Mouse (Mus musculus): Measurements from ENCODE around the gene Ppp4r3b. TPM values are rescaled to one million over a fixed set of nuclear protein-coding genes. Genes with fewer than 3 reads are reported as not detected.
A peak's percentile ranks its signal among the peaks of the same experiment; 100 is the strongest.

Gene Ppp4r3b
- 5.2 TPM in 1 of 2 replicates, not detected in the other for polyA plus RNA-seq (2012; ENCODE audit: insufficient read depth, low replicate concordance)

GRCm38 (mm10) chr11:29172563-29173124 is at the start of gene Ppp4r3b:
TSS of gene Ppp4r3b (plus strand) at chr11:29172890.
- H3K27me3 ChIP-seq (replicated peaks) = no peaks in the 10 kb centered on the region
- no peak for TF ChIP-seq FLI1 (IDR thresholded peaks at IDR 0.05; ENCODE audit: low read length)
- no peak for TF ChIP-seq GATA1 (IDR thresholded peaks at IDR 0.05; ENCODE audit: borderline replicate concordance, low read length)
- no peaks in the 10 kb centered on the region for H3K9me3 ChIP-seq
- H3K4me1 ChIP-seq = peaks cover 34% of the 10 kb centered on the region
- peak within 1 kb of the TSS; percentile 100 for H3K4me3 ChIP-seq (replicated peaks)
- H3K36me3 ChIP-seq (replicated peaks; ENCODE audit: low read length) = peaks cover 9% of the 10 kb centered on the region

GRCm38 (mm10) chr11:29129862-29130384 is 42.8 kb upstream of the Ppp4r3b start:
- H3K4me3 ChIP-seq (replicated peaks) = peak overlapping the region; percentile 95
- H3K27me3 ChIP-seq (replicated peaks) = no peaks in the 10 kb centered on the region
- no peak for TF ChIP-seq FLI1 (IDR thresholded peaks at IDR 0.05; ENCODE audit: low read length)
- TF ChIP-seq GATA1 (IDR thresholded peaks at IDR 0.05; ENCODE audit: borderline replicate concordance, low read length) = no peak
- peaks cover 6% of the 10 kb centered on the region; the same call in 1 of the 2 replicates for H3K4me1 ChIP-seq
- H3K36me3 ChIP-seq (replicated peaks; ENCODE audit: low read length) = peaks cover 19% of the 10 kb centered on the region
- H3K9me3 ChIP-seq = no peaks in the 10 kb centered on the region

- no peak for TF ChIP-seq GATA1 (IDR thresholded peaks at IDR 0.05; ENCODE audit: borderline replicate concordance, low read length)
- no peak for TF ChIP-seq FLI1 (IDR thresholded peaks at IDR 0.05; ENCODE audit: low read length)
- peak within 1 kb of the TSS; percentile 95 for H3K4me3 ChIP-seq (replicated peaks)
- no peaks in the 10 kb centered on the region for H3K27me3 ChIP-seq (replicated peaks)
- H3K36me3 ChIP-seq (replicated peaks; ENCODE audit: low read length) = peaks cover 27% of the 10 kb centered on the region
- H3K9me3 ChIP-seq = no peaks in the 10 kb centered on the region
- H3K4me1 ChIP-seq = peaks cover 6% of the 10 kb centered on the region; the same call in 1 of the 2 replicates
These were observed 42.0 kb upstream of the Ppp4r3b start, which contains the start of gene Pnpt1 for GRCm38 (mm10) chr11:29130385-29131355. TSS of gene Pnpt1 (plus strand) at chr11:29130744.

- Histone ChIP-seq H3K27me3 (replicated peaks) (no peaks in the 10 kb centered on the region), H3K4me3 (replicated peaks) (no peak overlapping the region), H3K36me3 (replicated peaks; ENCODE audit: low read length) (peaks cover 89% of the 10 kb centered on the region), H3K9me3 (no peaks in the 10 kb centered on the region), H3K4me1 (no peaks in the 10 kb centered on the region)
- no peak for TF ChIP-seq GATA1 (IDR thresholded peaks at IDR 0.05; ENCODE audit: borderline replicate concordance, low read length)
- no peak for TF ChIP-seq FLI1 (IDR thresholded peaks at IDR 0.05; ENCODE audit: low read length)
These were observed 32.0 kb upstream of the Ppp4r3b start for GRCm38 (mm10) chr11:29140671-29141070.

GRCm38 (mm10) chr11:29148901-29149300 is 23.8 kb upstream of the Ppp4r3b start:
- Histone ChIP-seq H3K4me1 (peaks cover 7% of the 10 kb centered on the region; the same call in 1 of the 2 replicates), H3K27me3 (replicated peaks) (no peaks in the 10 kb centered on the region), H3K4me3 (replicated peaks) (no peak overlapping the region), H3K36me3 (replicated peaks; ENCODE audit: low read length) (peaks cover 79% of the 10 kb centered on the region), H3K9me3 (no peaks in the 10 kb centered on the region)
- TF ChIP-seq GATA1 (IDR thresholded peaks at IDR 0.05; ENCODE audit: borderline replicate concordance, low read length) (no peak), FLI1 (IDR thresholded peaks at IDR 0.05; ENCODE audit: low read length) (no peak)

- Histone ChIP-seq H3K27me3 (replicated peaks) (no peaks in the 10 kb centered on the region), H3K4me1 (no peaks in the 10 kb centered on the region), H3K9me3 (no peaks in the 10 kb centered on the region), H3K36me3 (replicated peaks; ENCODE audit: low read length) (peaks cover 49% of the 10 kb centered on the region), H3K4me3 (replicated peaks) (no peak overlapping the region)
- TF ChIP-seq FLI1 (IDR thresholded peaks at IDR 0.05; ENCODE audit: low read length) (no peak), GATA1 (IDR thresholded peaks at IDR 0.05; ENCODE audit: borderline replicate concordance, low read length) (no peak)
These were observed 9.1 kb upstream of the Ppp4r3b start for GRCm38 (mm10) chr11:29163569-29163968.

GRCm38 (mm10) chr11:29171959-29172391 is 715 bp upstream of the Ppp4r3b start:
- H3K4me3 ChIP-seq (replicated peaks) = peak overlapping the region; percentile 100
- peaks cover 9% of the 10 kb centered on the region for H3K36me3 ChIP-seq (replicated peaks; ENCODE audit: low read length)
- no peak for TF ChIP-seq GATA1 (IDR thresholded peaks at IDR 0.05; ENCODE audit: borderline replicate concordance, low read length)
- no peak for TF ChIP-seq FLI1 (IDR thresholded peaks at IDR 0.05; ENCODE audit: low read length)
- H3K4me1 ChIP-seq = peaks cover 30% of the 10 kb centered on the region
- no peaks in the 10 kb centered on the region for H3K9me3 ChIP-seq
- H3K27me3 ChIP-seq (replicated peaks) = no peaks in the 10 kb centered on the region

- H3K9me3 ChIP-seq = no peaks in the 10 kb centered on the region
- H3K4me1 ChIP-seq = peaks cover 36% of the 10 kb centered on the region
- H3K36me3 ChIP-seq (replicated peaks; ENCODE audit: low read length) = peaks cover 14% of the 10 kb centered on the region
- no peaks in the 10 kb centered on the region for H3K27me3 ChIP-seq (replicated peaks)
- TF ChIP-seq FLI1 (IDR thresholded peaks at IDR 0.05; ENCODE audit: low read length) (no peak), GATA1 (IDR thresholded peaks at IDR 0.05; ENCODE audit: borderline replicate concordance, low read length) (no peak)
- peak overlapping the region; percentile 100 for H3K4me3 ChIP-seq (replicated peaks)
These were observed 488 bp downstream of the Ppp4r3b start for GRCm38 (mm10) chr11:29173125-29173631.

GRCm38 (mm10) chr11:29173706-29174436 is 1.2 kb downstream of the Ppp4r3b start:
- Histone ChIP-seq H3K27me3 (replicated peaks) (no peaks in the 10 kb centered on the region), H3K4me3 (replicated peaks) (peak overlapping the region; percentile 100), H3K4me1 (peaks cover 36% of the 10 kb centered on the region), H3K9me3 (no peaks in the 10 kb centered on the region), H3K36me3 (replicated peaks; ENCODE audit: low read length) (peaks cover 16% of the 10 kb centered on the region)
- TF ChIP-seq FLI1 (IDR thresholded peaks at IDR 0.05; ENCODE audit: low read length) (no peak), GATA1 (IDR thresholded peaks at IDR 0.05; ENCODE audit: borderline replicate concordance, low read length) (no peak)

Data from megakaryocyte, embryonic 14.5 days (primary cell).